8 mouse cellular contexts compared by ENCODE assay signal in the genomic region with DNA sequence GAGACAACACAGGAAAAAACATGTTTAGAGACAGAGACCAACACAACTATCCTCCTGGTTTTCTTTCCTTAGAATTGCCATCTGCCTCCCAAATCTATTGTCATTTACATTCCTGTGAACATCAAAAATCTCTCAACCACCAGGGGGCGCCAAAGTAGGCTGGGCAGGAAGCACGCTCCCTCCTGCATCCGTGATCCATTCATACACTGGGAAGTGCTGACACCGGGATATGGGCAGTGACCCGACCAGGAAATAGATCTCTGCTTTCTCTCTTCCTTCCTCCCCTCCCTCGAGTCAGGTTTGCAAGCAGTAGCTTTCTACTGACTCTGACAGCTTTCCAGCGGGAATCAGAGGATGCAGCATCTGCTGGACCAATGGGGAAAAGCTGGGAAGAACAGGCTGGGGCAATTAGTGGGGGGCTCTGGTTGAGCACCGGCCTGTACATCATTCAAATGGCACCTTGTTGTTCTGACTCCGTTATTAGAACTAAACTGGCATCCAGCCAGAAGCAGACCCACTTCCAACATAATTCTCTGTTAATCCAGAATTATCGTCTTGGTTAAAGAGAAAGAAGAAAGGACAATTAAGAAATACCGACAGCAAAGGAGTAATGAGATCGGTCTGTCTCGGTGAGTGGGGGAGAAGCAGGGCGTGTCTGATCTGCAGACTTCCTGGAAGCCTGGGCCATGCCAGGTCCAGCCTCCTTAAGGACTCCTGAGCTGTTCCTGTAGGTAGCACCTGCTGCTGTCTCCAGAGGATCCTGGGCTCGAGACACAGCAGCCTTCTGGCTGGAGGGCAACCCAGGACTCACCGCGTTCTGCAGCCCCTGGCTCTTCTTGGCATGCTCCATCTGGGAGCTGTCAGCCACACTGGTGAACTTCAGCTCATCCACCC. TPM values are rescaled to one million over a fixed set of nuclear protein-coding genes. Genes with fewer than 3 reads are reported as not detected.
A peak's percentile ranks its signal among the peaks of the same experiment; 100 is the strongest.
DNase-seq lines count a peak whose midpoint lies in the region; ATAC-seq and TF ChIP-seq lines count a peak whose summit lies in the region.

No protein-coding gene starts in this region.

- TF ChIP-seq CTCF in heart, postnatal 0 days (IDR thresholded peaks at IDR 0.05; ENCODE audit: low read depth) = peak; percentile 75

- peaks cover 6% of the 10 kb centered on the region; the same call in 1 of the 2 replicates for H3K4me1 ChIP-seq in forebrain, embryonic 10.5 days
- H3K4me1 ChIP-seq in forebrain, embryonic 12.5 days = no peaks in the 10 kb centered on the region
- no peaks in the 10 kb centered on the region for H3K4me1 ChIP-seq in embryonic facial prominence, embryonic 14.5 days (ENCODE audit: control insufficient read depth, insufficient read depth, low read length)
- peaks cover 16% of the 10 kb centered on the region for H3K4me1 ChIP-seq in heart, postnatal 0 days (ENCODE audit: control insufficient read depth, insufficient read depth)
- peaks cover 29% of the 10 kb centered on the region for H3K4me1 ChIP-seq in megakaryocyte, embryonic 14.5 days

- H3K4me3 ChIP-seq in forebrain, embryonic 10.5 days = no peak overlapping the region; the same call in 1 of the 2 replicates
- no peak overlapping the region for H3K4me3 ChIP-seq in forebrain, embryonic 12.5 days (replicated peaks)
- no peak overlapping the region for H3K4me3 ChIP-seq in embryonic facial prominence, embryonic 14.5 days (ENCODE audit: low read depth, low read length)
- no peak overlapping the region for H3K4me3 ChIP-seq in heart, postnatal 0 days (ENCODE audit: low read depth, low read length)
- H3K4me3 ChIP-seq in megakaryocyte, embryonic 14.5 days (replicated peaks) = peak overlapping the region; percentile 72

- H3K36me3 ChIP-seq in forebrain, embryonic 10.5 days (replicated peaks) = no peaks in the 10 kb centered on the region
- no peaks in the 10 kb centered on the region for H3K36me3 ChIP-seq in forebrain, embryonic 12.5 days (replicated peaks)
- H3K36me3 ChIP-seq in embryonic facial prominence, embryonic 14.5 days (ENCODE audit: control insufficient read depth, insufficient read depth, low read length) = no peaks in the 10 kb centered on the region
- peaks cover 64% of the 10 kb centered on the region for H3K36me3 ChIP-seq in heart, postnatal 0 days (replicated peaks; ENCODE audit: control insufficient read depth, insufficient read depth, low read length)
- H3K36me3 ChIP-seq in megakaryocyte, embryonic 14.5 days (replicated peaks; ENCODE audit: low read length) = no peaks in the 10 kb centered on the region

- no peaks in the 10 kb centered on the region; the same call in 1 of the 2 replicates for H3K27me3 ChIP-seq in forebrain, embryonic 10.5 days (ENCODE audit: poor library complexity, severe bottlenecking)
- 0 out of 2 replicates have a peak, but pooled peaks cover 3% of the 10 kb centered on the region for H3K27me3 ChIP-seq in forebrain, embryonic 12.5 days
- H3K27me3 ChIP-seq in embryonic facial prominence, embryonic 14.5 days (replicated peaks; ENCODE audit: control insufficient read depth, insufficient read depth, low read length) = no peaks in the 10 kb centered on the region
- H3K27me3 ChIP-seq in heart, postnatal 0 days (ENCODE audit: control insufficient read depth, insufficient read depth, low read length) = no peaks in the 10 kb centered on the region
- H3K27me3 ChIP-seq in megakaryocyte, embryonic 14.5 days (replicated peaks) = peaks cover 20% of the 10 kb centered on the region

- ATAC-seq in forebrain, embryonic 12.5 days (ENCODE audit: low FRiP score) = no peak
- no peak for ATAC-seq in embryonic facial prominence, embryonic 14.5 days (ENCODE audit: low read depth)
- peak; percentile 45 for ATAC-seq in heart, postnatal 0 days (ENCODE audit: insufficient read depth, low read depth)

- TF ChIP-seq EP300 in heart, postnatal 0 days (IDR thresholded peaks at IDR 0.05; ENCODE audit: low read depth) = no peak

- H3K4me2 ChIP-seq in forebrain, embryonic 12.5 days = no peak overlapping the region
- H3K4me2 ChIP-seq in embryonic facial prominence, embryonic 14.5 days (ENCODE audit: low read depth, low read length) = peak overlapping the region; percentile 23; the same call in 1 of the 2 replicates
- H3K4me2 ChIP-seq in heart, postnatal 0 days (ENCODE audit: low read depth, low read length) = peak overlapping the region; percentile 24

- H3K9ac ChIP-seq in forebrain, embryonic 12.5 days = no peak overlapping the region
- H3K9ac ChIP-seq in embryonic facial prominence, embryonic 14.5 days (ENCODE audit: low read depth, low read length) = no peak overlapping the region
- no peak overlapping the region for H3K9ac ChIP-seq in heart, postnatal 0 days (replicated peaks; ENCODE audit: low read depth, low read length)

- 0 out of 2 replicates have a peak overlapping the region, but pooled peaks have one; percentile 7 for H3K27ac ChIP-seq in forebrain, embryonic 10.5 days
- H3K27ac ChIP-seq in forebrain, embryonic 12.5 days = no peak overlapping the region
- H3K27ac ChIP-seq in embryonic facial prominence, embryonic 14.5 days (replicated peaks; ENCODE audit: low read depth, low read length) = no peak overlapping the region
- no peak overlapping the region for H3K27ac ChIP-seq in heart, postnatal 0 days (ENCODE audit: low read depth)

- peak; percentile 70 for DNase-seq in forebrain, embryonic 10.5 days (ENCODE audit: extremely low spot score, low spot score)
- DNase-seq in ZHBTc4 (ENCODE audit: low read depth, low spot score) = peak; percentile 90
- DNase-seq in embryonic facial prominence, embryonic 14.5 days (ENCODE audit: low spot score) = peak; percentile 63
- DNase-seq in heart, postnatal 0 days (ENCODE audit: low spot score) = no peak
- DNase-seq in layer of hippocampus, postnatal 36 days = peak; percentile 45 to 61
- DNase-seq in spleen, postnatal 36 days (ENCODE audit: low spot score in 2 of 2) = peak; percentile 29 to 31

- peaks cover 4% of the 10 kb centered on the region; the same call in 1 of the 2 replicates for H3K9me3 ChIP-seq in forebrain, embryonic 10.5 days
- 0 out of 2 replicates have a peak, but pooled peaks cover 6% of the 10 kb centered on the region for H3K9me3 ChIP-seq in forebrain, embryonic 12.5 days
- H3K9me3 ChIP-seq in embryonic facial prominence, embryonic 14.5 days (ENCODE audit: control insufficient read depth, low read length) = no peaks in the 10 kb centered on the region
- no peaks in the 10 kb centered on the region for H3K9me3 ChIP-seq in heart, postnatal 0 days (replicated peaks; ENCODE audit: control insufficient read depth, low read length)
- H3K9me3 ChIP-seq in megakaryocyte, embryonic 14.5 days = peaks cover 12% of the 10 kb centered on the region

- WGBS in forebrain, embryonic 10.5 days = 41% methylated on average over 17 of the region's 17 CpGs
- 38% methylated on average over 17 of the region's 17 CpGs for WGBS in forebrain, embryonic 12.5 days
- WGBS in embryonic facial prominence, embryonic 14.5 days = 41% methylated on average over 17 of the region's 17 CpGs
- 32% methylated on average over 17 of the region's 17 CpGs for WGBS in heart, postnatal 0 days

RNA-seq across cellular contexts. Expression of gene Nrap, which starts 33.1 kb away (rescaled TPM):
- polyA plus RNA-seq in forebrain, embryonic 10.5 days (2016; fragmentation: Nextera tagmentation; extraction: Ambion mirVana) = 0.10 and 0.15 TPM in 2 replicates
- 0.21 and 0.29 TPM in 2 replicates for polyA plus RNA-seq in forebrain, embryonic 12.5 days (2016; fragmentation: Nextera tagmentation; extraction: Ambion mirVana)
- polyA plus RNA-seq in embryonic facial prominence, embryonic 14.5 days (2014; fragmentation: Nextera tagmentation; extraction: Ambion mirVana) = 6.3 and 9.6 TPM in 2 replicates
- total RNA-seq in heart, postnatal 0 days (2014; rRNA removed; ENCODE audit: low replicate concordance) = 163 and 207 TPM in 2 replicates
- polyA plus RNA-seq in heart, postnatal 0 days (2015; fragmentation: Nextera tagmentation; extraction: Ambion mirVana) = 52.9 and 60.1 TPM in 2 replicates
- under 1 TPM; 0.07 to 0.08 TPM for total RNA-seq in layer of hippocampus, postnatal 36 days (2021)
- not detected in 2 replicates for polyA plus RNA-seq in megakaryocyte, embryonic 14.5 days (2012; ENCODE audit: insufficient read depth, low replicate concordance)

RNA-seq across cellular contexts. Expression of gene Casp7, which starts 40.2 kb away (rescaled TPM):
- 15.8 and 16.2 TPM in 2 replicates for polyA plus RNA-seq in forebrain, embryonic 10.5 days (2016; fragmentation: Nextera tagmentation; extraction: Ambion mirVana)
- polyA plus RNA-seq in forebrain, embryonic 12.5 days (2016; fragmentation: Nextera tagmentation; extraction: Ambion mirVana) = 18.5 and 18.9 TPM in 2 replicates
- 21.5 and 21.7 TPM in 2 replicates for polyA plus RNA-seq in embryonic facial prominence, embryonic 14.5 days (2014; fragmentation: Nextera tagmentation; extraction: Ambion mirVana)
- 33.1 and 33.2 TPM in 2 replicates for total RNA-seq in heart, postnatal 0 days (2014; rRNA removed; ENCODE audit: low replicate concordance)
- 22.5 and 27.0 TPM in 2 replicates for polyA plus RNA-seq in heart, postnatal 0 days (2015; fragmentation: Nextera tagmentation; extraction: Ambion mirVana)
- 1 to 10 TPM; 1.3 to 1.9 TPM for total RNA-seq in layer of hippocampus, postnatal 36 days (2021)
- polyA plus RNA-seq in megakaryocyte, embryonic 14.5 days (2012; ENCODE audit: insufficient read depth, low replicate concordance) = 2.5 and 2.6 TPM in 2 replicates
